Mouse (Mus musculus) mouse embryonic stem cell (cell line): ENCODE data around the gene Rnf141.

ENCODE experiments used
- in situ Hi-C, 2 experiments: fragments of 300-500 bp; cut with MboI; formaldehyde crosslinking; loops; 1 replicate in 1 of 2; 3 replicates in 1 of 2; pipeline ENCODE4 v1.14.3; 2019 to 2020; ENCODE audit warnings: low sequenced_read_pairs in 2 of 2, low pct_unique_long_range_greater_than_20kb in 1 of 2, mixed read lengths in 1 of 2; ENCODE audit not compliant: unreplicated experiment in 1 of 2

Rnf141 gene

DNA sequence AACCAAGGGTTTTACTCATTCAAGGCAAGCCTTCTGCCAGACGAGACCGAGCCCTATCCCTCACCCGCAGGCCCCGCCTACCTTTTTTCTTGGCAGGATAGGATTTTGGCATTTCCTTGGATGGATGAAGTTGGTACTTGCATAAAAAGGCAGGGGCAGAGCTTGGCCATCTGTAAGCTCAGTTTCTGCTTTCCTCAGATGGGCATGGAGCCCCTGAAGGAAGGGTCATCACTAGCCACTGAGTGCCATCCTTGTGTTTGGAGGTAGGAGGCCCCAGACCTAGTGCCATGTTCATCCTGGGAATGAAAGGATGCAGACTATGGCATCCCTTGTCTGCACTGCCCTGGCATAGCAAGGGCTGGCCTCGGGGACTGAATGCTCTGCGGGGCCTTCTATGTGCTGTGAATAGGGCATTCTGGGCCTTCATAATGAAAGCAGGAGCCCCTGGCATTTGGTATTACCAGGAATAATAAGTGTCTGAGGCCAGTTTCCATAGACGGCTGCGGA is 64.6 kb downstream of the Rnf141 start:
- in situ Hi-C loops = no loop called here

DNA sequence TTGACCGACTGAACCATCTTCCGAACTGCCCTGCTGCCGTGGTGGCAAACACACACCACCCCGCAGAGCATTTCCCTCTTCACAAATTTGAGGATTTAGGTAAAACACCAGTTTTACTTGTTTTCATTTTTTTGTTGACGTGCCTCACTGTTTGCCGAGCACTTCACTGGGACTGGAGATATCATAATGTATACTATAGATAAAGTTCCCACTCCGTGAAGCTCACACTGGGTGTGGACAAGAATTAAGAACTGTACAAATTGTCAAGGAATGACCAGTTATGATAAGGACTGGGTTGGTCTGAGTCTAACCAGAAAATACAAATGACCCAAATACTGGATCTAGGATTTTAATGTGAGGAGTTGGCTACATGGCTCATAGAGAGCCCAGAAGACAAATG is 65.3 kb downstream of the Rnf141 start:
- in situ Hi-C loops = no loop called here

DNA sequence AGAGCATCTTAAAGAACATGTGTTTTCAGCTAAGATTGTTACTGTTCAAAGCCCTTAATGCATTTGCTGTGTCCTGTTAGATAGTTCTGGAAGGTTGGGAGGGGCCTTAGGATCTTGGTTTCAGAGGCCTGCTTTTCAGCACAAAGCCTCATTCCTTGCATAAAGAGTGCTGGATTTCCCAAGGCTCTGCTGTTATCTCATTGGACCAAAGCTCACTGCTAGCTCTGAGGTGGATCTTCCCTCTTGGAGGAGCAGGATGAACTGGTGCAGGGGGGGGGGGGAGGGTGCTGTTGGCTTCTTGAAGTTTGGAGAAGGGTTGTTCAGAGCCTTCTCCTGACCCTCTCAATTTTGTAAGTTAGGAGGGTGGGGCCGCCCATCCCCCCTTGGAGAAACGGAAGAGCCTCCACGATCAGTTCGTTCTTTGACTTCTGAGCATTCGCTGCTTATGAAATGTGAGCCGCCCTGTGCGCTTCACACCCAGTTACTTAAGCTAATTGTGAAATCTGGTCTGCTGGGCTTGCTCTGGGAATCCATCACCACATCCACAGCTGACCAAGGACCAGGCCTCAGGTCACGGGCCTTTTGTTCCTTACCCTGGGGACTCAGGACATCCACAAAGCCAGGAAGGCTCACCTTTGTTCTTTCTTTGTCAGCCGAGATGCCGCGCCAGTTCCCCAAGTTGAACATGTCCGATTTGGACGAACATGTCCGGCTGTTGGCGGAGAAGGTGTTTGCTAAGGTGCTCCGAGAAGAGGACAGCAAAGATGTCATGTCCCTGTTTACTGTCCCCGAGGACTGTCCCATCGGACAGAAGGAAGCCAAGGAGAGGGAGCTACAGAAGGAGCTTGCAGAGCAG is 66.9 kb downstream of the Rnf141 start:
- in situ Hi-C loops = no loop called here

DNA sequence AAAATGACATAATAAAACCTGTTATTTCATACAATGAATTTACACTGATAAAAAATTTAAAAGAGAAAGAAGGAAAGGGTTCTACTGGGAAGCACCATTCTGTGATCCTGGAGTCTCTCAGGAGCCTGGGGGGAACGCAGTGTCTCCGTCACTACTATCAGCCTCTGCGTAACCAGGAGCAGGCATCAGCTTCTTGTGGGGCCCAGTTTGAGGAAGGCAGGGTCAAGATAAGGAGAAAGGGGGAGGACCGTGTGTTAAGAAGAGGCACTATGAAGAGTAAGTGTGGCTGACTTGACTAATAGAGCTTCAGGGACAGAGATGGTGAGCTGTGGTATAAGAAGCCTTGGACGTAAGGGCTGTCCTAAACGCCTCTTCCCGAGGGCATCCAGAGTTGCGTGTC is 69.6 kb downstream of the Rnf141 start:
- in situ Hi-C loops = no loop called here

DNA sequence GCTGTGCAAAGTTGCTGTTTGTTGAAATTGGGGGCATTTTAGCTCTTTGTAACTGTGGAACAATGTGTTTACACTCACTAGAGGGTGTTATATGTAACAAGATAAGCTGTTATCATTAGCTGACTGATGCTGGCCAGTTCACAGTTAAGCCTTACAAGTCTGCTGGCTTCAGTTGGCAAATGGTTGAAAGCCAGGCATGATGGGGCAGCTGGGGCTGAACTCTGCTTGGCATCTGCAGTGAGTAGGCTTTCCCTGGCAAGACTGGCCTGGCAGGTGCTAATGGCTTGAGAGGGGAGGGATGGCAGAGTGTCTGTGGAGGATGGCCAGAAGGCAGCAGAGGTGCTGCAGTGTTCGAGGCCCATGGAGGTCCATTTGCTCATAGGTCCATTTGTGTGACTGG is 70.2 kb downstream of the Rnf141 start:
- in situ Hi-C loops = no loop called here

DNA sequence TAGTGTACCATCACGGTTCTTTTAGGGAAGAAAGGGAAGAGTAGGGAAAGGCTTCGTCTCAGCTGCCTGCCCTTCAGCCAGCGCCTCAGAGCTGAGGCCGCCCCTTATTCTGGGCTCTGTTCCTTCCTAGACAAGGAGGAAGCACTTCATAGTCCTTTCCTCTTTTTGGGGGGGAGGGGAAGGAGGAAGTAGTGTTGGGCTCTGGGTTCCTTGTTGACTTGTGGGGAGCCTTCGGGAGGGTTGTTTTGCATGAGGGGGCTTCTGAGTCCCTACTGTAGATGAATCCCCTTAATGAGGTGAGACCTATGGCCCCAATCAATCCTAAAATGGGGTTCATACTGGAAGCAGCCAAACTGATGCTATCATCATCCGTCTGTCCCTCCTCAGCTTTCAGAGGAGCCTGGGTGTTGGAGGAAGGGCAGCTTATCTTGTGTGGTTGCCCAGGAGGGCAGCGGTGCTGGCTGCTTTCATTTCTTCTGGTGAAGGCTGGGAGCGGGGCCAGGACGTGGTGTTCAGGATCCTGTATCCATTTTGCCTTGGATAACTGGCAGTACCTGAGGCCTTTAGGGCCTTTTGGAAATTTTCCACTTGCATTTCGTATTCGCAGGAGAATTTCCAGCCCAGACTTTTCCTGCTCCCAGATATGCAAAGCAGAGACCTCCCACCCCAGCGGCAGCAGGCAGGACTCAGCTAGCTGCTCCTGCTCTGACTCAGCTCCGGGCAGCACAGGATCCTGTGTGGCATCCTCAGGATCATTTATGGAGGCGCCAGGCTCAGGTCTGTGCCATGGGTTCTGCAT is 70.9 kb downstream of the Rnf141 start:
- in situ Hi-C loops = no loop called here

DNA sequence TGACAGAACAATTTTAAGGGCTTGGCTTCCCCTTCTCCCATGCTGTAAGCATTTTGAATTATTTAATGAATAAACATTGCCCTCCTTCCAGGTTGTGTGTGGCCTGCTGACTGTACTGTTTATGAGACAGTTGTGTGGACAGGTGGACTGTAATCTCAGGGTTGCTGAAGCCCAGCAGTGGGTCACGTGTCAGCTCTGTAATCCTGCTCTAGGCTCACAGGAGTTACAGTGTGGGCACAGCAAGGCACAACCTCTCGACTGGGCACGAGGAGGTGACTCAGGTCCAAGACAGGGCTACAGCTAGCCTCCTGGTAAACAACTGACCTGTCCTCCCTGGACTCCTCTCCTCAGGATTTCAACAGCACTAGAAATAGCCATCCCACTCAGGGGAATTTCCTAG is 71.9 kb downstream of the Rnf141 start:
- in situ Hi-C loops = no loop called here

DNA sequence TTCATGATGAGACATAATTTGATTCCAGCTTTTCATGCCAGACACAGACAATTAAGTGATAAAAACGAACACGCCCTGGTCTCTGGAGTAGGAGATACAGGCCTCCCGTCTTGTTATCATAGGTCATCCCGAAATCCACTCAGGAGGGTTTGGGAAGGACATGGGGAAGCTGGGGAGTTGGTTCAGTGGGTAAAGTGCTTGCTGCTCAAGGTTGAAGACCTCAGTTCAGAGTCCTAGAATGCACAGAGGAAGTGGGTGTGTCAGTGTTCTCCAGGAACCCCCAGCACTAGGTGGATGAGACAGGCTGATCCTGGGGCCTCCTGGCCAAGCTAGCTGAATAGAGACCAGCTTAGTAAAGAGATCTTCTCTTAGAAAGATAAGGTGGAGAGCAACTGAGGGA is 73.3 kb downstream of the Rnf141 start:
- in situ Hi-C loops = no loop called here

DNA sequence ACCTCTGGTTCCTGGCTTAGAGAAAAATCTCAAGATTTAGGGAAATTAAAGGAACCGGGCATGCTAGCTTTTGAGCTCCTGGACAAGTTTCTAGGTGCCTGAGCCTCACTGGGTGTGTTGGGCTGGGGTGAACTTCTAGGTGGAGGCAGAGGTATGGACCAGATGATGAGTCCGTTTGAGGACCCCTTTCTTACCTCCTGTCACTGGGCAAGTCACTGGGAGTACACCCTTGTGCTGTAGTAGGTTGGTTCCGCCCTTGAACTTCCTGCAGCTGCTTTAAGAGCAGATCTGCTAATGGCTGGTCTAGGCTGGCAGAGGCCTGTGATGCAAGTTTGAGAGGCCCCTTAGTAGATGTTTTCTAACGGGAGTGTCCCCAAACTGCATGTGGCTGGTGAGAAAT is 75.2 kb downstream of the Rnf141 start:
- in situ Hi-C loops = no loop called here

DNA sequence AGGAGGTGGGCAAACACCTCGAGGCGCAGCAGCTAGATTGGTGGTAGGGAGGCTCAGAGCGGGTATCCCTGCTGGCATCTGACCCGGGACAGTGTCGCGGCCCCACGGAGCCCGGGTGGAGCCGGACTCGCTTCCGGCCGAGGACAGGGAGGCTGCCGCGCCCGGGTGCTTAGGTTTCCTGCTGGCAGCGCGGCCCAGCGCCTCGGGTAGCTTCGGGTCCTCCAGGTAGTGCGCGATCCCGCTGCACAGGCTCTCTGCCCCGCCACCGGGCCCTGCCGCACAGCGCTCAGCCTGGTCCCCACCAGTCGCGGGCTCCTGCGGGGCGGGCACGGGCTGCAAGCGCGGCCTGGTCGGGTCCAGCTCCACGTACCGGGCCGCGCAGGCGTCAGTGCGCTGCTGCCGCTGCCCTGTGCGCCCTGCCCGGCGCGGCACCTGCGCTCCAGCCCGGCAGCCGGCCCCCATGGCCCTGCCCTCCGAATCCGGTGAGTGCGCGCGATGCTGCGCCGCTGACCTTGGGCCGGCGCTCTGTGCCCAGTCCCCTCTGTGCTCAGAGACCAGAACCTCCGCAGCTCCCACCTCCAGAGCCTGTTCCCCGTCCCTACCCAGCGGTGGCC is 75.7 kb downstream of the Rnf141 start:
- in situ Hi-C loops = no loop called here

DNA sequence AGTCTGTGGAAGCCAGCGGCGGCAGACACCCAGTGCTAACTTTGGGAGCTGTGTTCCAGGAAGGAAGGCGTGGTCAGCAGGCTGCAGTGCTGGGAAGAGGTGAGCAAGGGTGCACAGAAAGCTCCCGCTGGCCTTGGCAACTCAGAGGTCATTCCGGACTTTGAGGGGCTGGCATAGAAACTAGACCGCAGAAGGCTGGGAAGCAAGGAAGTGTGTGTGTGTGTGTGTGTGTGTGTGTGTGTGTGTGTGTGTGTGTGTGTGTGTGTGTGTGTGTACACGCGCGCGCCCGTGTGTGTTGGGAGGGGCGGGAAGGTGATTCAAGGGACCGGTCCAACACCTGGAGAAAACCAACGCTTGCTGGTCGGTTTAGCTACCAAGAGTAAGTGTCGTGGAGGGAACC is 76.3 kb downstream of the Rnf141 start, which contains the start of gene Ampd3:
Ampd3 (plus strand) TSS at position 206 of the 400 bp plus-strand sequence.
- in situ Hi-C loops = no loop called here

DNA sequence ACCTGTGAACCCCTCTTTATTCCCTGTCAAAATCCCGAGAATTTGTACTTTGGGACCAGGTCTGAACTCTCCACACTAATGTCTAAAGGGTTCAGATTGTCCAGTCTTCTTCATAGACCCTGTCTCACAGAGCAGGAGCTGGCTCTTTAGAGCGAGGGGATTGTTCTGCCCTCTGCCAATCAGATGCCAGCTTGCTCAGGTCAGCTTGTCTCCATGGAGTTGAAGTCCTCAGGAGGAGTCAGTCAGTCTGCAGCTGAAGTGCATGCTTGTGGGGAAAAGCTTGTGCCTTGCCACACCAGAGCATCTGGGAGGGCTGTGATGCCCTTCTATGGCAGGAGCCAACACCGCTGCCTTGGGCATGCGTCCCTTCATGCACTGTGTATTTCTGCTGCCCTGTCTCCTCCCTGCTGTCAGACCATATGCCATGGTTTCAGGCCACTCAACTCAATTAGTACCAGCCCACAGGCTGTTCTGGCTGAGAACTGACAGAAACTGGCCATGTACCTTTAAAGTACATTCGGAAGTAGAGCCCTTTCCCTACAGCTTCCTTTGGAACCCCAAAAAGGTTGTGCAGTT is 81.6 kb downstream of the Rnf141 start:
- in situ Hi-C loops = no loop called here

DNA sequence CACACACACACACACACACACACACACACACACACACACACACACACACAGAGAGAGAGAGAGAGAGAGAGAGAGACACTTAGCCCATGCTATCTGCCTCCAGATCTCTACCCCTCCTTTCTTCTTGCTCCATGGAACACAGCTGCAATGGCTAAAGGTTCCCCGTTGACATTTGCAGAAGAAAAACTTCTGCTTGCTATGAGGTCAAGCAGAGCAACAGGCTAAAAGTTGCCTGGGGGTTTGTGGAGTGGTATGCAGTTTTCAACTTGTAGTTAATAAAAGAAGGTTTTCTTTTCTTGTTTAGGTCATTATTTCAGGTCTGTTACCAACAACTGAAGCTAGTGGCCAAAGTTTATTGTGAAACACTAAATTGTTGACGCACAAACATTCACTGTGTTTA is 87.8 kb downstream of the Rnf141 start:
- in situ Hi-C loops = no loop called here

DNA sequence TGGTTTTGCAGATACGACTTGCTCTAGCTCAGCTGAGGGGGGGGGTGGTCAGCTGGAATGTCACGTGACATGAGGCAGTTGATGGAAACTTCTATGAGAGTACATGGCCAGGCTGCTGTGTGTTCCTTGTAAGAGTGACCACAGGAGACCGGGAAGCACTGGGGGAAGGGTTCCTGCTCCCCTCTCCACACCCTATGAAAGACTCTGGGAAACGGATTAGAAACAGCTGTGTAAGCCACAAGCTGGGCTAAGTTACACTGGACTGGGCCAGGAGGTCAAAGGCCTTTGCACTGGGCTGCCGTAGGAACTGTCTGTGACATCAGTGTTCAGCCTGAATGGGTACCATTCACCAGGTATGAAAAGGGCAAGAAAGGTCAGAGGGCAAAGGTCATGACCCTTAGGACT is 90.3 kb downstream of the Rnf141 start:
- in situ Hi-C loops = no loop called here

DNA sequence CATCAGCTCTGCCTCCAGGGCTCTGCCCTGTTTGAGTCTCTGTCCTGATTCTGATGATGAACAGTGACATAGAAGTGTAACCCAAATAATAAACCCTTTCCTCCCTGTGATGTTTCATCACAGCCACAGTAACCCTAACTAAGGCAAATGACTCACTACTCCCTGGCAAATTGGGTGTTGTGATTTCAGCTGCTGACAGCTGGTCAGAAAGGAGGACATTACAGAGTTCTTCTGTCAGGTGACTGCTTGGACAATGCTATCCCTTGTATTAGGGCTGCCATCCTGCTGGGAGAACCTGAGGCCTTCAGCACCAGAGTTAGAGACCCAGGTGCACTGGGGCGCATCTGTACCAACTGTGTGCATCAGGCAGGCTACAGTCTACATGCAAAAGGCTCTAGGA is 90.9 kb downstream of the Rnf141 start:
- in situ Hi-C loops = no loop called here

DNA sequence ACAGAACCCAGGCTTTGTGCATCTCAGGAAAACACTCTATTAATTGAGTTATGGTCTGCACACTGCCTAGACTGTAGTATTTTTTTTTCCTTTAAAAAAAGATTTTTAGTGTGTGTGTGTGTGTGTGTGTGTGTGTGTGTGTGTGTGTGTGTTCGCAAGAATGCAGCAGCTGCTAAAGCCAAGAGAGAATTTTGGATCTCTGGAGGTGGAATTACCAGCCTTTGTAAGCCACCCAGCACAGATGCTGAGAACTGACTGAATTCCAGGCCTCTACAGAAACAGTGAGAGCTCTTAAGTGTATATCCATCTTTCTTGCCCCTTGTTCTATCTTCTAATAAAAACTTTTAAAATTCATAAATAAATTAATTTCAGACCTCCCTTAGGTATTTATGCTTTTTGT is 92.6 kb downstream of the Rnf141 start:
- in situ Hi-C loops = no loop called here

DNA sequence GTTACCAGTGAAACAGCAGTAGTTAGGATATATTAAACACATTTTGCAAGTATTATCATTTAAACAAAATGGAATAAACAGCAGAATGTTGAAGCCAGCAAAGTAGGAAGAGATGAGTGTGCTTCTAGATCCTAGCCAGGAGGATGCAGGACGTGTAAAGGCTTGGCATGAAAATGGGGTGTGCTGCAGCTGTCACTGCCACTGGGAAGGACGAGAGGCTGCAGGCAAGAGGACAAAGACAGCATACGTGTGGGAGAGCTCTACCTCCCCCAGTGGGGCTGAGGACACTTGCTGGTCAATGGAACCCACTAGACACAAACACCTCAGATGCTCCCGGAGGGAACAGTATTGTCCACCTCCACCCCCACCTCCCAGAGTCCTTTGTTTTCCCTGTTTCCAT is 93.4 kb downstream of the Rnf141 start:
- in situ Hi-C loops = no loop called here
